Mouse (Mus musculus) heart, postnatal 36 days (tissue): ENCODE data around the gene Tab3. TPM values are rescaled to one million over a fixed set of nuclear protein-coding genes. Genes with fewer than 3 reads are reported as not detected.
A peak's percentile ranks its signal among the peaks of the same experiment; 100 is the strongest.

Experiments used
- DNase-seq, 2 experiments: peaks; one replicate each; pipeline ENCODE4 v3.0.0; 2021 to 2022
- intact Hi-C: fragments of 180-260 bp; cut with DNase I; formaldehyde crosslinking; loops from one replicate; pipeline ENCODE4 v1.15.1; 2025
- microRNA-seq, 2 experiments: library from miRNA; unstranded; fragments of <30 nt; microRNA quantifications; one replicate each; pipeline ENCODE4 v1.2.0; 2021; ENCODE audit warnings: borderline number of aligned reads in 2 of 2
- total RNA-seq, 2 experiments: library from RNA; stranded (reverse); gene quantifications; 2 replicates each; pipeline ENCODE4 v1.2.3; 2021

The Tab3 gene
- total RNA-seq = 10 to 100 TPM in 1 of 2 experiments, 1 to 10 TPM in 1; 8.0 to 11.2 TPM

- peak; percentile 88 to 90 for DNase-seq
- intact Hi-C loops = loop anchor here (10.0 kb wide), 1 partner anchor 201 kb away; the partner anchor contains the start of gene Gk
Observed at GRCm38 (mm10) chrX:85573532-85574181, at the start of gene Tab3. Gene Tab3, plus strand, starts transcription at chrX:85574022.

- no peak for DNase-seq
- intact Hi-C loops = no loop called here
Observed at GRCm38 (mm10) chrX:85525545-85525944, 48.3 kb upstream of the Tab3 start.

DNA sequence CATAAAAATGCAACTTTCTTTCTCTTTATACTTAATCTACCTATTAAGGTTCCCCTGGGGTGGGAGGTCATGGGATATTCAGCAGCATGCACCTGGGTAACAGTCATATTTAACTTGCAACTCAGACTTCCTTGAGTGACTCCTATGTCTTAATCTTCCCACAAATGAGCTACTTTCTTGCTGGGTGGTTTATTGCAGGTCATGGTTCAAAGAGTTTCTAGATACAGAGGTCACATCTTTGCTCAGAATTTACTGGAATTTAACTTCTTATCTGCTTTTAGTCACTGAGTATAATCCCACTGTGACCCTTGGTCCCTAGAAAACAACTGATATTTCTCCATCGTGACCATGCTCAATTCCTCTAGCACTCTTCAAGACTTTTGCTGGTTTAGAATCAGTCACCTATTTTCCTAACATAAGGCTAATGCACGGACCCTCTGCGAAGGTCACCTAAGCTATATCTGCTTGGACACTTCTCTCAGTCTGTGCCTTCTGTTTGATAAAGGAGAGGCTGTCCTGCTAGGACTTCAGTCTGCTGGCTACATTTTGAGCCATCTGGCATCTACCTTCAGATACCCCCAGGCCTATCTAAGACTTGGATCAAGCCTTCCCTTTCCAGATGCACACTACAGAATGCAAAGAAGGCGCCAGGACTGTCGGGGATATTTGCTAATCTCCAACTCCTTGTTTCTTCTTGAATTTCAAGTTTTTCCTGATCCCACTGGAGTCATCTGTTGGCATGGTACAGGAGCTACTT lies 47.4 kb upstream of the Tab3 start:
- intact Hi-C loops = no loop called here
- no peak for DNase-seq

- DNase-seq = no peak
- intact Hi-C loops = no loop called here
Observed at GRCm38 (mm10) chrX:85558931-85559330, 14.9 kb upstream of the Tab3 start.

DNA sequence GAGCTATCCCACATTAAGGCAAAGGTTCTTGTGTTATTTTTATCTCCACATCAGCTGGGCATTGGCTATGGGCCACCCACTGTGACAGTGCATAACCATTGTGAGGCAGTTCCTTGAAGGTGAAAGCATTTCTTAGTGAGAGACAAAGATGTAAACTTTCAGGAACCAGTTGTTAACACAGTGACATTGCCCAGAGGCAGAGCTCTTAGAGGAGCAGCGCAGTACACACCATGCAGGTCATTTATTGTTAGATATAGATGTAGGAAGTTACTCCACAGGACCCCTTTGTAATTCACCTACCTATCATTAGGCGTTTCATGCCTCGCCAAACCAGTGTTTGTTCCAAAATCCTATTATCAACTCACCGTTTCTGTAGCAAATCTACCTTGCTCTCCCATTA lies 7.6 kb upstream of the Tab3 start:
- DNase-seq = no peak
- intact Hi-C loops = no loop called here

DNA sequence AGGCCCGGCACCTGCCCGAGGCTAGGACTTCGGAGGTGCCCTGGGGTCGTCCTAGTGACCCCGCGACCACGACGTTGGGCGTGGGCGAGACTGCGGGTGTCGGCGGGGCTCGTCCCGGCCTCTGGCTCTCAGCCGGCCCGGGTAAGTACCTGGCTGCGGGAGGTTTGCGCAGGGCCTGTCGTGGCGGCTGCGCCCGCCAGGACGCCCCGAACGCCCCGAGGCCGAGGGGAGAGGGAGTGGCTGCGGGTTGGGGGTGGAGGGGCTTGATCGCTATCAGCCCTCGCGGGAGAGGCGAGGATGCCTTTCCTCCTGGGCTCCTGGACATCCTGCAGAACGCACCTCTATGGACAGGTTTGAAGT lies 340 bp downstream of the Tab3 start:
- intact Hi-C loops = loop anchor here (10.0 kb wide), 1 partner anchor 201 kb away; the partner anchor contains the start of gene Gk
- no peak for DNase-seq

GRCm38 (mm10) chrX:85576310-85576709 lies 2.5 kb downstream of the Tab3 start:
- DNase-seq = no peak
- intact Hi-C loops = loop anchor here (10.0 kb wide), 1 partner anchor 198 kb away; the partner anchor contains the start of gene Gk

GRCm38 (mm10) chrX:85580768-85581167 lies 6.9 kb downstream of the Tab3 start:
- intact Hi-C loops = no loop called here
- DNase-seq = no peak

DNA sequence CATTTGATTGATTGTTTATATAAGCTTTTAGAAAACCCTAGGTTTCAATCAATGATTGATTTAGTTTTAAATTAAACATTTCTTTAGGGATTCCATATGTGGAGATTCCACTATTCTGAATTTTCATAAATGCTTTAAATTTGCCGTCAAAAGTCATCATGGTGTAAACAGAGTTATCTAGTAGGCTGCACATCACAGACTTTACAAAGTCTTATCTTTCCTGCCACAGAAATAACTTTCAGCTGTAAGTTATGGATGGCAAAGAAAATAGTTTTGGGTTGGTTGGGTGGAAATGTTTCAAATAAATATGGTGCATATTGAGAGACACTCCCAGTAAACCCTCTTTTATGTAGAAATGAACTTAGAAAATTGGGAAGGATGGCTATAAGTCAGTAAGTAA lies 8.7 kb downstream of the Tab3 start:
- intact Hi-C loops = no loop called here
- no peak for DNase-seq

GRCm38 (mm10) chrX:85585575-85585974 lies 11.8 kb downstream of the Tab3 start:
- no peak for DNase-seq
- intact Hi-C loops = loop anchor here (1.0 kb wide), 1 partner anchor 27 kb away; no protein-coding TSS in a partner anchor

- intact Hi-C loops = no loop called here
- DNase-seq = no peak
Observed at GRCm38 (mm10) chrX:85614701-85615100, 40.9 kb downstream of the Tab3 start.

- no peak for DNase-seq
- intact Hi-C loops = loop anchor here (2.0 to 10.0 kb wide), 2 partner anchors 147 to 641 kb away; no protein-coding TSS in a partner anchor
Observed at GRCm38 (mm10) chrX:85646204-85646777, 72.5 kb downstream of the Tab3 start.

DNA sequence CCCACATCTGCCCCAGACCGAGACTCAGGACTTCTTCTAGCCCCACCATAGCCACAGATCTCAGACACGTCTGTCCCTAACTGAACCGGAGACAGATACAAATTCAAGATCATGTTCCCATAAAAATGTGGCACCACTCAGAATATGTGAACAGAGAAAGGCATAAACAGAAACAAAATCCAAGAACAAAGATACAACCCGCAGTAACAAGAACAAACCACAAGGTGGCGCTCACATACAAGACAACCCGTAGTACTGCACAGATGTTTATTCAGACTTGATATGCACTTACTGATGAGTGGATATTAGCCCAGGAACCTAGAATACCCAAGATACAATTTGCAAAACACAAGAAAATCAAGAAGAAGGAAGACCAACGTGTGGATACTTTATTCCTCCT lies 103.0 kb downstream of the Tab3 start:
- intact Hi-C loops = loop anchor here (1.0 kb wide), 2 partner anchors 202 to 242 kb away; no protein-coding TSS in a partner anchor
- DNase-seq = peak; percentile 31 to 37

DNA sequence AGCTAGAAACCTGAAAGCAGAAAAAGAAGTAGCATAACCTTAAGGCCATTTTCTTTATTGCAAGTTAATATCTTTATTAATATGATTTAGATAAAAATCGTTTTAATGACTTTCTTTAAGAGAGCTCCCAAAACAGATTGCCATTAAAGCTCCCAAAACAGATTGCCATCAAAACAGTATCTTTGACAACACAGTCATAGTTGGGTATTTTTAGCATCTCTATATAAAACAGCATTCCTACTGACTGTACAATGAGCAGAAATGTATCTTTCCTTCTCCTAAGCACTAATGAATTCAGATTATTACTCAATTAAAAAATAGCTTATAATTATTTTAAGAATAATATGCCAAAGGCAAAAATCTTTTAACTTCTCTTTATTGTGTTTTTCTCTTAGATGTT lies 108.3 kb downstream of the Tab3 start:
- intact Hi-C loops = no loop called here
- DNase-seq = no peak

DNA sequence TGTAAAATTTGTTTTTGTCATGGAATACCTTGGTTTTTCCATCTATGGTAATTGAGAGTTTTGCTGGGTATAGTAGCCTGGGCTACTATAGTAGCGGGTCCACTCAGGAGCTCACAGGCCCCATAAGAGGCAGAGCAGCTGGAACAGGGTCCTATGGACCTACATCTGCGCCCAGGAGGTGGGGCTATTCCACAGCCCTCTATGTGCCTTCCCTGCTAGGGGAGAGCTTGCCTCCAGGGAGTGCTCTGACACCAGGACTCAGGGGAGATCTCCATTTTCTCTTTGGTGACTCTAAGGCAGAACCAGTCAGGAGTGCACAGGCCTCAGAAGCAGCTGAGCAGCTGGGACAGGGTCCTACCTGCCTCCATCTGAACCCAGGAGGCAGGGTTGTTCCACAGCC lies 109.9 kb downstream of the Tab3 start:
- intact Hi-C loops = no loop called here
- DNase-seq = no peak

Small RNA genes within 50 kb of the gene (microRNA-seq; reads per million reads assigned to microRNA genes)
- gene Gm44378 = 0 reads per million in 2 experiments

Other genes with a start within 250 kb of the Tab3 start
- 10 to 100 TPM; 23.8 to 29.9 TPM for gene Gk, start 202.8 kb downstream of the Tab3 start, total RNA-seq